Mouse (Mus musculus): ENCODE results near the gene Ky. TPM values are rescaled to one million over a fixed set of nuclear protein-coding genes. Genes with fewer than 3 reads are reported as not detected.

The Ky gene
- polyA plus RNA-seq, 1 experiment from 2014 or later, result 0.05 TPM

GRCm38 (mm10) chr9:102544773-102545366 is 39.3 kb downstream of the Ky start:
- Histone ChIP-seq H3K9ac (ENCODE audit: low read depth, low read length) (no peak overlapping the region), H3K9me3 (replicated peaks; ENCODE audit: low read length) (no peaks in the 10 kb centered on the region), H3K36me3 (ENCODE audit: insufficient read depth, low read length) (no peaks in the 10 kb centered on the region), H3K4me3 (replicated peaks; ENCODE audit: low read depth, low read length) (peak overlapping the region; percentile 17; the same call in 1 of the 2 replicates), H3K27me3 (ENCODE audit: insufficient read depth, low read length) (peaks cover 12% of the 10 kb centered on the region), H3K4me1 (replicated peaks; ENCODE audit: insufficient read depth, low read length) (no peaks in the 10 kb centered on the region; the same call in 1 of the 2 replicates), H3K4me2 (ENCODE audit: low read length) (peak overlapping the region; percentile 55), H3K27ac (no peak overlapping the region)
- TF ChIP-seq CTCF (IDR thresholded peaks at IDR 0.05; ENCODE audit: low read depth), result peak; percentile 96
- ATAC-seq (replicated peaks; ENCODE audit: low FRiP score, low read depth), result no peak
- DNase-seq (ENCODE audit: low spot score), result peak; percentile 86
- WGBS, result under 1% methylated on average over 26 of the region's 26 CpGs

- Histone ChIP-seq H3K4me1 (replicated peaks; ENCODE audit: insufficient read depth, low read length) (no peaks in the 10 kb centered on the region; the same call in 1 of the 2 replicates), H3K9me3 (replicated peaks; ENCODE audit: low read length) (no peaks in the 10 kb centered on the region), H3K4me3 (replicated peaks; ENCODE audit: low read depth, low read length) (no peak overlapping the region), H3K36me3 (ENCODE audit: insufficient read depth, low read length) (no peaks in the 10 kb centered on the region), H3K27me3 (ENCODE audit: insufficient read depth, low read length) (peaks cover 12% of the 10 kb centered on the region), H3K27ac (no peak overlapping the region), H3K4me2 (ENCODE audit: low read length) (peak overlapping the region; percentile 55; the same call in 1 of the 2 replicates), H3K9ac (ENCODE audit: low read depth, low read length) (no peak overlapping the region)
- no peak for TF ChIP-seq CTCF (IDR thresholded peaks at IDR 0.05; ENCODE audit: low read depth)
- DNase-seq (ENCODE audit: low spot score) (peak; percentile 12), ATAC-seq (replicated peaks; ENCODE audit: low FRiP score, low read depth) (no peak)
- 8% methylated on average over 22 of the region's 22 CpGs for WGBS
These were observed 40.1 kb downstream of the Ky start for GRCm38 (mm10) chr9:102545406-102546255.

- no peak overlapping the region for H3K4me2 ChIP-seq (ENCODE audit: low read length)
- no peaks in the 10 kb centered on the region for H3K9me3 ChIP-seq (replicated peaks; ENCODE audit: low read length)
- no peak overlapping the region for H3K27ac ChIP-seq
- H3K27me3 ChIP-seq (ENCODE audit: insufficient read depth, low read length), result peaks cover 12% of the 10 kb centered on the region
- ATAC-seq (replicated peaks; ENCODE audit: low FRiP score, low read depth), result no peak
- H3K4me1 ChIP-seq (replicated peaks; ENCODE audit: insufficient read depth, low read length), result no peaks in the 10 kb centered on the region; the same call in 1 of the 2 replicates
- TF ChIP-seq CTCF (IDR thresholded peaks at IDR 0.05; ENCODE audit: low read depth), result no peak
- DNase-seq (ENCODE audit: low spot score), result no peak
- no peak overlapping the region for H3K9ac ChIP-seq (ENCODE audit: low read depth, low read length)
- no peaks in the 10 kb centered on the region for H3K36me3 ChIP-seq (ENCODE audit: insufficient read depth, low read length)
- 53% methylated on average over 20 of the region's 20 CpGs for WGBS
- no peak overlapping the region for H3K4me3 ChIP-seq (replicated peaks; ENCODE audit: low read depth, low read length)
These were observed 40.9 kb downstream of the Ky start for GRCm38 (mm10) chr9:102546256-102547027.

DNA sequence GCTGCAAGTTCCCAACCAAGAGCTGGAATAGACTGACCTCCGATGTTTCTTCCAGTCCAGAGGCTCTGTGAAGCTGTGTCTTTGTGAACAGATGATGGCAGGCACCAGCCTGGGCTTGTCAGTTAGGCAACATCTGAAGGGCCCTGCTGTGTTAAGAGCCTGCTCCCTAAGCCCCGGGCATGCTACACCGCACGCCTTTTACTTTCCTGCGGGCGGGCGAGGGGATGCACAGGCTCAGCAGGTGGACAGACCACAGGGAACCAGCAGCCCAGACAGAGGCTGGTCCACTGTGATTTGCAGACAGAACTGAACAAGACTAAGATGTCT is 41.4 kb downstream of the Ky start:
- no peak overlapping the region for H3K4me3 ChIP-seq (replicated peaks; ENCODE audit: low read depth, low read length)
- no peak for TF ChIP-seq CTCF (IDR thresholded peaks at IDR 0.05; ENCODE audit: low read depth)
- no peaks in the 10 kb centered on the region for H3K36me3 ChIP-seq (ENCODE audit: insufficient read depth, low read length)
- H3K27ac ChIP-seq, result no peak overlapping the region
- H3K4me2 ChIP-seq (ENCODE audit: low read length), result no peak overlapping the region
- no peak for DNase-seq (ENCODE audit: low spot score)
- H3K4me1 ChIP-seq (replicated peaks; ENCODE audit: insufficient read depth, low read length), result no peaks in the 10 kb centered on the region; the same call in 1 of the 2 replicates
- no peak for ATAC-seq (replicated peaks; ENCODE audit: low FRiP score, low read depth)
- 66% methylated on average over 7 of the region's 7 CpGs for WGBS
- H3K27me3 ChIP-seq (ENCODE audit: insufficient read depth, low read length), result peaks cover 12% of the 10 kb centered on the region
- H3K9me3 ChIP-seq (replicated peaks; ENCODE audit: low read length), result no peaks in the 10 kb centered on the region
- no peak overlapping the region for H3K9ac ChIP-seq (ENCODE audit: low read depth, low read length)

GRCm38 (mm10) chr9:102549211-102549610 is 43.7 kb downstream of the Ky start:
- H3K4me1 ChIP-seq (replicated peaks; ENCODE audit: insufficient read depth, low read length), result no peaks in the 10 kb centered on the region; the same call in 1 of the 2 replicates
- peaks cover 11% of the 10 kb centered on the region for H3K27me3 ChIP-seq (ENCODE audit: insufficient read depth, low read length)
- DNase-seq (ENCODE audit: low spot score) (no peak), ATAC-seq (replicated peaks; ENCODE audit: low FRiP score, low read depth) (no peak)
- no peak overlapping the region for H3K4me3 ChIP-seq (replicated peaks; ENCODE audit: low read depth, low read length)
- H3K9me3 ChIP-seq (replicated peaks; ENCODE audit: low read length), result no peaks in the 10 kb centered on the region
- WGBS, result 63% methylated on average over 8 of the region's 8 CpGs
- H3K27ac ChIP-seq, result no peak overlapping the region
- no peak overlapping the region for H3K9ac ChIP-seq (ENCODE audit: low read depth, low read length)
- H3K4me2 ChIP-seq (ENCODE audit: low read length), result no peak overlapping the region
- H3K36me3 ChIP-seq (ENCODE audit: insufficient read depth, low read length), result no peaks in the 10 kb centered on the region
- TF ChIP-seq CTCF (IDR thresholded peaks at IDR 0.05; ENCODE audit: low read depth), result no peak

DNA sequence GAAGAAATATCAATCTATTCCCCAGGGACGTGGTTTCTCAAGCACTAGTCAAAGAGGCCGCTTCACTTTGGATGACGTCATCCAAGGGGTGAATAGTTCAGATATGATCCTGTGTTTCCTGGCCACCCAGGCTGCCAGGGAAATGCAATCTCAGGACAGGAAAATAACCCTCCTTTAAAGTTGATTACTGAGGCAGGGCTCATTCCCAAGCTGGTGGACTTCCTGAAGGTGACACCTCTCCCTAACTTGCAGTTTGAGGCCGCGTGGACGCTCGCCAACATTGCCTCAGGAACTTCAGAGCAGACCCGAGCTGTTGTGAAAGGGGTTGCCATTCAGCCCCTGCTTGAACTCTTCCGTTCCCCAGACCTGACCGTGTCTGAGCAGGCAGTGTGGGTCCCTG is 46.2 kb downstream of the Ky start:
- no peaks in the 10 kb centered on the region for H3K36me3 ChIP-seq (ENCODE audit: insufficient read depth, low read length)
- H3K4me1 ChIP-seq (replicated peaks; ENCODE audit: insufficient read depth, low read length), result no peaks in the 10 kb centered on the region
- no peak overlapping the region for H3K4me2 ChIP-seq (ENCODE audit: low read length)
- H3K27me3 ChIP-seq (ENCODE audit: insufficient read depth, low read length), result peaks cover 6% of the 10 kb centered on the region; the same call in 1 of the 2 replicates
- no peak for TF ChIP-seq CTCF (IDR thresholded peaks at IDR 0.05; ENCODE audit: low read depth)
- H3K9me3 ChIP-seq (replicated peaks; ENCODE audit: low read length), result no peaks in the 10 kb centered on the region
- H3K4me3 ChIP-seq (replicated peaks; ENCODE audit: low read depth, low read length), result no peak overlapping the region
- ATAC-seq (replicated peaks; ENCODE audit: low FRiP score, low read depth) (no peak), DNase-seq (ENCODE audit: low spot score) (peak; percentile 41)
- no peak overlapping the region for H3K27ac ChIP-seq
- WGBS, result 48% methylated on average over 10 of the region's 10 CpGs
- no peak overlapping the region for H3K9ac ChIP-seq (ENCODE audit: low read depth, low read length)

Data from kidney, postnatal 0 days (tissue).